Mouse (Mus musculus): Measurements from ENCODE around the gene Kcng4. TPM values are rescaled to one million over a fixed set of nuclear protein-coding genes. Genes with fewer than 3 reads are reported as not detected.

Kcng4 gene
- polyA plus RNA-seq, 1 experiment from 2014 or later = not detected

GRCm38 (mm10) chr8:119604996-119605395 lies 30.5 kb downstream of the Kcng4 start, which contains the start of gene Taf1c:
Gene Taf1c (minus strand): TSS chr8:119605222.
- H3K4me3 ChIP-seq = peak within 1 kb of the TSS; percentile 78
- no peak within 1 kb of the TSS for H3K27ac ChIP-seq
- ATAC-seq (ENCODE audit: low FRiP score, low read depth) = peak; percentile 82
- H3K4me1 ChIP-seq = peaks cover 11% of the 10 kb centered on the region
- WGBS = under 1% methylated on average over 23 of the region's 23 CpGs
- peak within 1 kb of the TSS; percentile 87 for H3K9ac ChIP-seq
- H3K9me3 ChIP-seq = 0 out of 2 replicates have a peak, but pooled peaks cover 4% of the 10 kb centered on the region
- H3K27me3 ChIP-seq = no peaks in the 10 kb centered on the region
- peak within 1 kb of the TSS; percentile 92 for H3K4me2 ChIP-seq (replicated peaks)
- H3K36me3 ChIP-seq = peaks cover 29% of the 10 kb centered on the region

- peak overlapping the region; percentile 92 for H3K4me2 ChIP-seq (replicated peaks)
- 0 out of 2 replicates have a peak, but pooled peaks cover 4% of the 10 kb centered on the region for H3K9me3 ChIP-seq
- H3K27me3 ChIP-seq = no peaks in the 10 kb centered on the region
- peaks cover 35% of the 10 kb centered on the region for H3K36me3 ChIP-seq
- H3K9ac ChIP-seq = peak overlapping the region; percentile 87
- 40% methylated on average over 12 of the region's 12 CpGs for WGBS
- H3K27ac ChIP-seq = no peak overlapping the region
- H3K4me3 ChIP-seq = peak overlapping the region; percentile 78
- no peak for ATAC-seq (ENCODE audit: low FRiP score, low read depth)
- peaks cover 11% of the 10 kb centered on the region for H3K4me1 ChIP-seq
Measured at GRCm38 (mm10) chr8:119604398-119604803, 31.1 kb downstream of the Kcng4 start.

GRCm38 (mm10) chr8:119603771-119604170 lies 31.7 kb downstream of the Kcng4 start:
- peak overlapping the region; percentile 92 for H3K4me2 ChIP-seq (replicated peaks)
- H3K9me3 ChIP-seq = no peaks in the 10 kb centered on the region
- H3K27ac ChIP-seq = no peak overlapping the region
- 89% methylated on average over 4 of the region's 4 CpGs for WGBS
- H3K36me3 ChIP-seq = peaks cover 41% of the 10 kb centered on the region
- peaks cover 11% of the 10 kb centered on the region for H3K4me1 ChIP-seq
- no peak for ATAC-seq (ENCODE audit: low FRiP score, low read depth)
- no peaks in the 10 kb centered on the region for H3K27me3 ChIP-seq
- peak overlapping the region; percentile 87 for H3K9ac ChIP-seq
- peak overlapping the region; percentile 78 for H3K4me3 ChIP-seq

- no peak overlapping the region for H3K27ac ChIP-seq
- H3K4me2 ChIP-seq (replicated peaks) = no peak overlapping the region
- no peak for ATAC-seq (ENCODE audit: low FRiP score, low read depth)
- no peaks in the 10 kb centered on the region for H3K9me3 ChIP-seq
- WGBS = 86% methylated on average over 7 of the region's 7 CpGs
- 0 out of 2 replicates have a peak, but pooled peaks cover 1% of the 10 kb centered on the region for H3K27me3 ChIP-seq
- peaks cover 6% of the 10 kb centered on the region for H3K36me3 ChIP-seq
- no peak overlapping the region for H3K4me3 ChIP-seq
- no peak overlapping the region for H3K9ac ChIP-seq
- no peaks in the 10 kb centered on the region for H3K4me1 ChIP-seq
Measured at GRCm38 (mm10) chr8:119591456-119591855, 44.0 kb downstream of the Kcng4 start.

GRCm38 (mm10) chr8:119590348-119590747 lies 45.1 kb downstream of the Kcng4 start:
- Histone ChIP-seq H3K36me3 (no peaks in the 10 kb centered on the region), H3K9ac (no peak overlapping the region), H3K4me1 (peaks cover 5% of the 10 kb centered on the region; the same call in 1 of the 2 replicates), H3K9me3 (no peaks in the 10 kb centered on the region), H3K27ac (no peak overlapping the region), H3K27me3 (peaks cover 9% of the 10 kb centered on the region; the same call in 1 of the 2 replicates), H3K4me2 (replicated peaks) (no peak overlapping the region), H3K4me3 (no peak overlapping the region)
- WGBS = 80% methylated on average over 14 of the region's 14 CpGs
- no peak for ATAC-seq (ENCODE audit: low FRiP score, low read depth)

GRCm38 (mm10) chr8:119588844-119589243 lies 46.6 kb downstream of the Kcng4 start:
- H3K9ac ChIP-seq = 0 out of 2 replicates have a peak overlapping the region, but pooled peaks have one; percentile 35
- no peak overlapping the region for H3K4me2 ChIP-seq (replicated peaks)
- 22% methylated on average over 10 of the region's 10 CpGs for WGBS
- peaks cover 16% of the 10 kb centered on the region for H3K27me3 ChIP-seq
- no peak overlapping the region for H3K4me3 ChIP-seq
- H3K4me1 ChIP-seq = peaks cover 5% of the 10 kb centered on the region; the same call in 1 of the 2 replicates
- ATAC-seq (ENCODE audit: low FRiP score, low read depth) = no peak
- no peaks in the 10 kb centered on the region for H3K36me3 ChIP-seq
- H3K27ac ChIP-seq = no peak overlapping the region
- H3K9me3 ChIP-seq = no peaks in the 10 kb centered on the region

GRCm38 (mm10) chr8:119588321-119588720 lies 47.2 kb downstream of the Kcng4 start:
- Histone ChIP-seq H3K4me2 (replicated peaks) (no peak overlapping the region), H3K4me3 (no peak overlapping the region), H3K27me3 (peaks cover 16% of the 10 kb centered on the region), H3K36me3 (no peaks in the 10 kb centered on the region), H3K9me3 (no peaks in the 10 kb centered on the region), H3K9ac (no peak overlapping the region), H3K27ac (no peak overlapping the region), H3K4me1 (peaks cover 5% of the 10 kb centered on the region; the same call in 1 of the 2 replicates)
- WGBS = 57% methylated on average over 4 of the region's 4 CpGs
- no peak for ATAC-seq (ENCODE audit: low FRiP score, low read depth)

- 23% methylated on average over 20 of the region's 24 CpGs for WGBS
- H3K9me3 ChIP-seq = no peaks in the 10 kb centered on the region
- no peaks in the 10 kb centered on the region for H3K36me3 ChIP-seq
- H3K27me3 ChIP-seq = peaks cover 16% of the 10 kb centered on the region
- peak overlapping the region; percentile 61 for H3K9ac ChIP-seq
- no peak for ATAC-seq (ENCODE audit: low FRiP score, low read depth)
- H3K4me2 ChIP-seq (replicated peaks) = peak overlapping the region; percentile 60
- peak overlapping the region; percentile 42 for H3K4me3 ChIP-seq
- no peak overlapping the region for H3K27ac ChIP-seq
- H3K4me1 ChIP-seq = peaks cover 5% of the 10 kb centered on the region; the same call in 1 of the 2 replicates
Measured at GRCm38 (mm10) chr8:119585901-119586300, 49.6 kb downstream of the Kcng4 start.

GRCm38 (mm10) chr8:119580441-119581161 lies 54.9 kb downstream of the Kcng4 start:
- Histone ChIP-seq H3K9me3 (no peaks in the 10 kb centered on the region), H3K4me3 (no peak overlapping the region), H3K27ac (no peak overlapping the region), H3K4me2 (replicated peaks) (no peak overlapping the region), H3K27me3 (peaks cover 46% of the 10 kb centered on the region), H3K9ac (no peak overlapping the region), H3K36me3 (no peaks in the 10 kb centered on the region), H3K4me1 (no peaks in the 10 kb centered on the region)
- no peak for ATAC-seq (ENCODE audit: low FRiP score, low read depth)
- WGBS = 88% methylated on average over 5 of the region's 5 CpGs

GRCm38 (mm10) chr8:119579096-119579495 lies 56.4 kb downstream of the Kcng4 start:
- H3K27me3 ChIP-seq = peaks cover 45% of the 10 kb centered on the region
- no peak overlapping the region for H3K4me2 ChIP-seq (replicated peaks)
- no peaks in the 10 kb centered on the region for H3K36me3 ChIP-seq
- no peak overlapping the region for H3K4me3 ChIP-seq
- WGBS = 37% methylated on average over 13 of the region's 13 CpGs
- no peaks in the 10 kb centered on the region for H3K9me3 ChIP-seq
- ATAC-seq (ENCODE audit: low FRiP score, low read depth) = no peak
- H3K9ac ChIP-seq = no peak overlapping the region; the same call in 1 of the 2 replicates
- peaks cover 4% of the 10 kb centered on the region for H3K4me1 ChIP-seq
- H3K27ac ChIP-seq = no peak overlapping the region

- WGBS = 3% methylated on average over 16 of the region's 16 CpGs
- Histone ChIP-seq H3K27ac (no peak overlapping the region), H3K36me3 (no peaks in the 10 kb centered on the region), H3K27me3 (peaks cover 59% of the 10 kb centered on the region), H3K9me3 (no peaks in the 10 kb centered on the region), H3K9ac (peak overlapping the region; percentile 76), H3K4me3 (peak overlapping the region; percentile 62), H3K4me2 (replicated peaks) (peak overlapping the region; percentile 97), H3K4me1 (peaks cover 8% of the 10 kb centered on the region)
- ATAC-seq (ENCODE audit: low FRiP score, low read depth) = 0 out of 2 replicates have a peak, but pooled peaks have one; percentile 26
Measured at GRCm38 (mm10) chr8:119575366-119575726, 60.1 kb downstream of the Kcng4 start.

GRCm38 (mm10) chr8:119574437-119575365 lies 60.8 kb downstream of the Kcng4 start, which contains the start of the genes Hsdl1 and Dnaaf1:
Gene Hsdl1 (minus strand): TSS chr8:119575183.
Gene Dnaaf1 (plus strand): TSS chr8:119575235.
- peaks cover 8% of the 10 kb centered on the region for H3K4me1 ChIP-seq
- no peaks in the 10 kb centered on the region for H3K9me3 ChIP-seq
- peaks cover 57% of the 10 kb centered on the region for H3K27me3 ChIP-seq
- ATAC-seq (ENCODE audit: low FRiP score, low read depth) = peak; percentile 87
- peak within 1 kb of the TSS; percentile 97 for H3K4me2 ChIP-seq (replicated peaks)
- peak within 1 kb of the TSS; percentile 76 for H3K9ac ChIP-seq
- under 1% methylated on average over 97 of the region's 97 CpGs for WGBS
- no peak within 1 kb of the TSS for H3K27ac ChIP-seq
- H3K36me3 ChIP-seq = no peaks in the 10 kb centered on the region
- H3K4me3 ChIP-seq = peak within 1 kb of the TSS; percentile 62
